ENCODE assay signal across 11 mouse cellular contexts in the genomic region with DNA sequence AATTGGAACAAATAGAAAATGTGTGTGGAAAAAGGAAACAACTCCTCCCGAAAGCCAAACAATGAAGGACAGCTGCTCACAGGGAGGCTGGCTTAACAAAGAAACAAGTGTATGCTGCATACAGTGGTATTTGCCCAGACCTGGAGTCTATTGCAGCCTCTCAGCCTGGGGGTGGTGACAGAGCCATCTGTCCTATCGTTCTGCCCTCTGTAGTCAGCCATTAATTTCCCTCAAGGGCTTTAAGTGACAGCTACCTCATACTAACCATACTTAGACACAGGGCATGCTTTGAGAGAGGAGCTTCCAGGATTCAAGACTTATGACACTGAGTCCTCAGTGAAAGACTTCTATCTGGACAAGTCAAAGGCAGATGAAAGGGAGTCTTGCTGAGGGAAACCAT.
DNase-seq lines count a peak whose midpoint lies in the region; ATAC-seq and TF ChIP-seq lines count a peak whose summit lies in the region.
"Had no signal": no experiment of that assay in that cellular context is flagged by ENCODE, and none has a peak within 500 bp of the region (broad histone marks: within the 10 kb centered on the region; RNA-seq: fewer than 3 reads in every experiment).

No protein-coding gene starts in this region.

- WGBS in heart, embryonic 13.5 days = 19% methylated on average over 2 of the region's 2 CpGs
- WGBS in hindbrain, embryonic 11.5 days = 4% methylated on average over 2 of the region's 2 CpGs

- TF ChIP-seq POLR2A in myocyte (IDR thresholded peaks at IDR 0.05; ENCODE audit: insufficient read length, low read depth) = no peak

- no peak for DNase-seq in heart, postnatal 4 days
- DNase-seq in embryo, embryonic 10.5 days (ENCODE audit: low spot score) = peak; percentile 68
- DNase-seq in hindbrain, embryonic 11.5 days (ENCODE audit: low spot score) = peak; percentile 58
- no peak for DNase-seq in layer of hippocampus, adult 18-20 months (ENCODE audit: low spot score in 2 of 2)
- no peak for DNase-seq in thymus, postnatal 25 days
- DNase-seq in left cerebral cortex, adult 2 months (ENCODE audit: extremely low spot score in 1 of 2, low spot score in 2 of 2) = no peak
- DNase-seq: cerebellum, postnatal 36 days had no signal

- peaks cover 13% of the 10 kb centered on the region for H3K4me1 ChIP-seq in heart, embryonic 13.5 days
- H3K4me1 ChIP-seq in hindbrain, embryonic 11.5 days (replicated peaks; ENCODE audit: control insufficient read depth, insufficient read depth, low read length) = no peaks in the 10 kb centered on the region

- no peaks in the 10 kb centered on the region for H3K27me3 ChIP-seq in heart, embryonic 13.5 days (replicated peaks)
- no peaks in the 10 kb centered on the region for H3K27me3 ChIP-seq in hindbrain, embryonic 11.5 days (ENCODE audit: control insufficient read depth, insufficient read depth, low read length)
- no peaks in the 10 kb centered on the region for H3K27me3 ChIP-seq in myocyte (ENCODE audit: control insufficient read depth, insufficient read depth, insufficient read length)

- intact Hi-C loops in left cerebral cortex, adult 2 months (cut with DNase I) = no loop called here

- no peaks in the 10 kb centered on the region for H3K79me2 ChIP-seq in myocyte (ENCODE audit: control insufficient read depth, insufficient read depth)

- TF ChIP-seq CTCF in left cerebral cortex, adult 2 months (IDR thresholded peaks at IDR 0.05) = no peak

- H3ac ChIP-seq in myocyte (ENCODE audit: control insufficient read depth, insufficient read length) = no peak overlapping the region

- no peak overlapping the region for H3K27ac ChIP-seq in heart, embryonic 13.5 days (replicated peaks)
- H3K27ac ChIP-seq in hindbrain, embryonic 11.5 days (ENCODE audit: low read depth, low read length) = no peak overlapping the region
- H3K27ac ChIP-seq in left cerebral cortex, adult 2 months = no peak overlapping the region

- no peak overlapping the region for H3K4me3 ChIP-seq in heart, embryonic 13.5 days
- H3K4me3 ChIP-seq in hindbrain, embryonic 11.5 days (ENCODE audit: low read depth, low read length) = no peak overlapping the region
- H3K4me3 ChIP-seq in myocyte = no peak overlapping the region
- H3K4me3 ChIP-seq in left cerebral cortex, adult 2 months = no peak overlapping the region

- ATAC-seq in heart, embryonic 13.5 days (ENCODE audit: extremely low read depth, insufficient number of reproducible peaks, low FRiP score, low TSS enrichment) = peak; percentile 51; the same call in 1 of the 2 replicates
- peak; percentile 95 for ATAC-seq in hindbrain, embryonic 11.5 days (ENCODE audit: low FRiP score)
- ATAC-seq: activated CD4-positive, CD25-positive, alpha-beta regulatory T cell, adult 4 months; CD4-positive, CD25-positive, alpha-beta regulatory T cell, adult 4 months had no signal

- H3K9me3 ChIP-seq in heart, embryonic 13.5 days = no peaks in the 10 kb centered on the region
- no peaks in the 10 kb centered on the region for H3K9me3 ChIP-seq in hindbrain, embryonic 11.5 days (ENCODE audit: control insufficient read depth, low read length)

- H3K9ac ChIP-seq in heart, embryonic 13.5 days = no peak overlapping the region
- no peak overlapping the region for H3K9ac ChIP-seq in hindbrain, embryonic 11.5 days (ENCODE audit: low read depth, low read length)

- no peak overlapping the region for H3K4me2 ChIP-seq in heart, embryonic 13.5 days
- no peak overlapping the region for H3K4me2 ChIP-seq in hindbrain, embryonic 11.5 days (replicated peaks; ENCODE audit: low read depth, low read length)
- peak overlapping the region; percentile 43 for H3K4me2 ChIP-seq in myocyte (ENCODE audit: low read depth)

- H3K36me3 ChIP-seq in heart, embryonic 13.5 days = no peaks in the 10 kb centered on the region
- H3K36me3 ChIP-seq in hindbrain, embryonic 11.5 days (ENCODE audit: control insufficient read depth, insufficient read depth, low read length) = no peaks in the 10 kb centered on the region
- H3K36me3 ChIP-seq in myocyte (ENCODE audit: control insufficient read depth, insufficient read depth) = no peaks in the 10 kb centered on the region

TF ChIP-seq in myocyte, 11 proteins besides CTCF, POLR2A, EP300 and RAD21:
- TF ChIP-seq CEBPB (IDR thresholded peaks at IDR 0.05; ENCODE audit: insufficient read depth, poor library complexity, severe bottlenecking) (0 out of 2 replicates have a peak, but pooled peaks have one; percentile 8), MYOD1 (IDR thresholded peaks at IDR 0.05; ENCODE audit: control insufficient read depth in 1 of 3, insufficient read length in 2 of 3, low read depth in 2 of 3) (peak; percentile 3 to 84 (median 65)), USF1 (IDR thresholded peaks at IDR 0.05; ENCODE audit: low read depth) (no peak), MAX (IDR thresholded peaks at IDR 0.05; ENCODE audit: low read depth) (no peak), TCF12 (IDR thresholded peaks at IDR 0.05; ENCODE audit: insufficient read depth, poor library complexity, severe bottlenecking) (peak; percentile 50), TCF3 (IDR thresholded peaks at IDR 0.05; ENCODE audit: insufficient read length, low read depth) (peak; percentile 29), MYOG (IDR thresholded peaks at IDR 0.05; ENCODE audit: control insufficient read depth in 1 of 3, insufficient read depth in 1 of 3, insufficient read length in 2 of 3, low read depth in 2 of 3) (peak in 2 of 3 experiments; percentile 80 to 81)

Comparison
In these comparisons a context has a peak if more than half of its experiments do, and no peak if none do; other contexts are left out.
1. DNase-seq: peak in embryo, embryonic 10.5 days (single experiment) and hindbrain, embryonic 11.5 days (single experiment); none in heart, postnatal 4 days (single experiment), layer of hippocampus, adult 18-20 months (0 of 2), thymus, postnatal 25 days (single experiment) and left cerebral cortex, adult 2 months (0 of 2).